Mouse (Mus musculus): Measurements from ENCODE around the gene Rps17. TPM values are rescaled to one million over a fixed set of nuclear protein-coding genes. Genes with fewer than 3 reads are reported as not detected.
A peak's percentile ranks its signal among the peaks of the same experiment; 100 is the strongest.

Rps17 gene
- 1,003 and 1,514 TPM in 2 replicates for polyA plus RNA-seq (2012; rRNA removed)
- polyA plus RNA-seq (2014; fragmentation: Nextera tagmentation; extraction: Ambion mirVana) = 828 and 838 TPM in 2 replicates

DNA sequence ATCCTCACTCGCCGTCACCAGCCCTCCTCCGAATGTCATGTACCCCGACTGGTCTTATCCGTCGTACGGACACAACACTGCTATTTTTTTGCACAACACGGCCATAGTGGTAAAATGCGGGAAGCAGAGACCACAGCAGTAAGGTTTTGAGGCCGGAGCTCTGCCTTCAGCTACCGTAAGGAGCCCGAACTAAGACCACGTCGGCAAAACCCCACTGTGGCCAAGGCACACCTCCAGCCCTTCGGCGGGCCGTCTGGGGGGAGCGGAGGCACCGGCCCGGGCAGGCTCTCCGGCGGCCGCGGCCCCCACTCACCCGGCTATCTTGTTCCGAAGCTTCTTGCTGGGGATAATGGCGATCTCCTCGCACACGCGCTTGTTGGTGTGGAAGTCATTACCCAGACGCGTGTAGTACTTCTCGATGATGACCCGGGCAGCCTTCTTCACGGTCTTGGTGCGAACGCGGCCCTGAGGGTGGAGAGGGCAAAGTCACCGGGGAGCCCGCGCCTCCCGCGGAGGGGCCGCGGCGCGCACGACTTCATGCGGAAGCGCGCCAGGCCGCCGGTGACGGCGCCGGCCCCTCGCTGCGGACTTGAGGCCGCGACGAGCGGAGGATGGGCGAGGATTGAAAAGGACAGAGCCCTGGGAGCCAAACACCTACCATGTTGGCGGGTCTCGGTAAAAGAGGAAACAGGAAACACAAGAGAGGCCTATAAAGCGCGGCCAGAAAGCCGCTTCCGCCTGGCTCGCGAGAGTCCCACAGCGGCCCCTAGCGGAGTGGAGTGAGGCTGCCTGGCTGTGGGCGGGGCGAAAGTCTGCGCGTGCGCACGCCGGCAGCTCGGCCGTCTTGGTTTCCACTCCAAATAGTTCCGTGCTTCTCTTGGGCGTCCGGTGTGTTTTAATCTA is at the start of gene Rps17:
Gene Rps17 (minus strand): TSS at position 711 of the 903 bp plus-strand sequence.
- Histone ChIP-seq H3K4me3 (ENCODE audit: insufficient read depth in 1 of 2, low read depth in 2 of 2, low read length in 2 of 2) (peak within 1 kb of the TSS; percentile 95), H3K27me3 (ENCODE audit: control insufficient read depth, insufficient read depth, low read length) (no peaks in the 10 kb centered on the region), H3K36me3 (replicated peaks; ENCODE audit: control insufficient read depth, insufficient read depth, low read depth) (peaks cover 36% of the 10 kb centered on the region), H3K4me2 (ENCODE audit: low read depth) (peak within 1 kb of the TSS; percentile 90), H3K4me1 (replicated peaks; ENCODE audit: control insufficient read depth in 2 of 2, insufficient read depth in 2 of 2, low read length in 1 of 2) (peaks cover 7 to 21% of the 10 kb centered on the region in 2 experiments; a peak in 3 of 4 replicates), H3K9ac (replicated peaks) (peak within 1 kb of the TSS; percentile 99), H3K27ac (peak within 1 kb of the TSS; percentile 67), H3K9me3 (ENCODE audit: control insufficient read depth, low read length) (no peaks in the 10 kb centered on the region)
- DNase-seq (ENCODE audit: low read depth in 3 of 3, low spot score in 3 of 3) = peak; percentile 82 to 88 (median 85)
- TF ChIP-seq EP300 (IDR thresholded peaks at IDR 0.05; ENCODE audit: low read depth) (no peak), CTCF (IDR thresholded peaks at IDR 0.05; ENCODE audit: low read depth) (peak; percentile 97)
- under 1% methylated on average over 85 of the region's 85 CpGs for WGBS (ENCODE audit: insufficient replicate concordance)
- peak; percentile 81 for ATAC-seq (ENCODE audit: insufficient read depth)

- Histone ChIP-seq H3K36me3 (replicated peaks; ENCODE audit: control insufficient read depth, insufficient read depth, low read depth) (no peaks in the 10 kb centered on the region), H3K9me3 (ENCODE audit: control insufficient read depth, low read length) (no peaks in the 10 kb centered on the region), H3K27me3 (ENCODE audit: control insufficient read depth, insufficient read depth, low read length) (no peaks in the 10 kb centered on the region), H3K9ac (replicated peaks) (no peak overlapping the region), H3K27ac (no peak overlapping the region), H3K4me2 (ENCODE audit: low read depth) (no peak overlapping the region), H3K4me1 (replicated peaks; ENCODE audit: control insufficient read depth in 2 of 2, insufficient read depth in 2 of 2, low read length in 1 of 2) (no peaks in the 10 kb centered on the region), H3K4me3 (ENCODE audit: insufficient read depth in 1 of 2, low read depth in 2 of 2, low read length in 2 of 2) (no peak overlapping the region)
- WGBS (ENCODE audit: insufficient replicate concordance) = 51% methylated on average over 1 of the region's 1 CpGs
- TF ChIP-seq EP300 (IDR thresholded peaks at IDR 0.05; ENCODE audit: low read depth) (no peak), CTCF (IDR thresholded peaks at IDR 0.05; ENCODE audit: low read depth) (no peak)
- DNase-seq (ENCODE audit: low read depth in 3 of 3, low spot score in 3 of 3) (no peak), ATAC-seq (ENCODE audit: insufficient read depth) (no peak)
Observed at GRCm38 (mm10) chr7:81379363-81379762, 34.3 kb upstream of the Rps17 start.

GRCm38 (mm10) chr7:81372337-81372920 is 27.4 kb upstream of the Rps17 start:
- ATAC-seq (ENCODE audit: insufficient read depth) (no peak), DNase-seq (ENCODE audit: low read depth in 3 of 3, low spot score in 3 of 3) (no peak)
- no peaks in the 10 kb centered on the region for H3K36me3 ChIP-seq (replicated peaks; ENCODE audit: control insufficient read depth, insufficient read depth, low read depth)
- H3K27me3 ChIP-seq (ENCODE audit: control insufficient read depth, insufficient read depth, low read length) = no peaks in the 10 kb centered on the region
- no peaks in the 10 kb centered on the region for H3K9me3 ChIP-seq (ENCODE audit: control insufficient read depth, low read length)
- no peaks in the 10 kb centered on the region for H3K4me1 ChIP-seq (replicated peaks; ENCODE audit: control insufficient read depth in 2 of 2, insufficient read depth in 2 of 2, low read length in 1 of 2)
- H3K27ac ChIP-seq = no peak overlapping the region
- H3K4me3 ChIP-seq (ENCODE audit: insufficient read depth in 1 of 2, low read depth in 2 of 2, low read length in 2 of 2) = no peak overlapping the region
- 7% methylated on average over 13 of the region's 13 CpGs for WGBS (ENCODE audit: insufficient replicate concordance)
- TF ChIP-seq EP300 (IDR thresholded peaks at IDR 0.05; ENCODE audit: low read depth) (no peak), CTCF (IDR thresholded peaks at IDR 0.05; ENCODE audit: low read depth) (no peak)
- no peak overlapping the region for H3K9ac ChIP-seq (replicated peaks)
- H3K4me2 ChIP-seq (ENCODE audit: low read depth) = no peak overlapping the region

GRCm38 (mm10) chr7:81371811-81372210 is 26.8 kb upstream of the Rps17 start:
- no peak overlapping the region for H3K27ac ChIP-seq
- no peak for DNase-seq (ENCODE audit: low read depth in 3 of 3, low spot score in 3 of 3)
- no peaks in the 10 kb centered on the region for H3K27me3 ChIP-seq (ENCODE audit: control insufficient read depth, insufficient read depth, low read length)
- WGBS (ENCODE audit: insufficient replicate concordance) = 18% methylated on average over 5 of the region's 5 CpGs
- H3K4me1 ChIP-seq (replicated peaks; ENCODE audit: control insufficient read depth in 2 of 2, insufficient read depth in 2 of 2, low read length in 1 of 2) = no peaks in the 10 kb centered on the region
- TF ChIP-seq EP300 (IDR thresholded peaks at IDR 0.05; ENCODE audit: low read depth) (no peak), CTCF (IDR thresholded peaks at IDR 0.05; ENCODE audit: low read depth) (no peak)
- no peak overlapping the region for H3K9ac ChIP-seq (replicated peaks)
- H3K36me3 ChIP-seq (replicated peaks; ENCODE audit: control insufficient read depth, insufficient read depth, low read depth) = no peaks in the 10 kb centered on the region
- no peak overlapping the region for H3K4me2 ChIP-seq (ENCODE audit: low read depth)
- no peaks in the 10 kb centered on the region for H3K9me3 ChIP-seq (ENCODE audit: control insufficient read depth, low read length)
- no peak for ATAC-seq (ENCODE audit: insufficient read depth)
- no peak overlapping the region for H3K4me3 ChIP-seq (ENCODE audit: insufficient read depth in 1 of 2, low read depth in 2 of 2, low read length in 2 of 2)

DNA sequence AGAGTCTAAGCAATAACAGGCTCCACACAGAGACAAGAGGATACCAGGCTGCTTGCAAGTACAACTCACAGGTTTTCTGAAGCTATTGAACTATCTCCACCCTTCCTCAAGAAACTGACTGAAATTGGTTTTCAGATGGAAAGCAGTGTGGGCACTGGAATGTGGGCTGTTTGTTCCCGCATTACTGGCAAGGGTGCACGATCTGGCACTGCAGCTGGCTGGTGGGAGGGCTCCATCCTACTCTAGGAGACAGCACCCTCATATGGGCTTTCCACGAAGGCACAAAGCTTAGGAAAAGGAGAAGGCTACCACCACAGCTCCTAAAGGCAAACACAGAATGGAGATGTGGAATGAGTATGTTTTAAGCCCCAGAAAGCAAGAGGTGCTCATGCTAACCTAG is 24.7 kb upstream of the Rps17 start:
- no peak overlapping the region for H3K9ac ChIP-seq (replicated peaks)
- TF ChIP-seq EP300 (IDR thresholded peaks at IDR 0.05; ENCODE audit: low read depth) = no peak
- TF ChIP-seq CTCF (IDR thresholded peaks at IDR 0.05; ENCODE audit: low read depth) = no peak
- WGBS (ENCODE audit: insufficient replicate concordance) = 50% methylated on average over 3 of the region's 3 CpGs
- no peaks in the 10 kb centered on the region for H3K27me3 ChIP-seq (ENCODE audit: control insufficient read depth, insufficient read depth, low read length)
- H3K9me3 ChIP-seq (ENCODE audit: control insufficient read depth, low read length) = no peaks in the 10 kb centered on the region
- ATAC-seq (ENCODE audit: insufficient read depth) (no peak), DNase-seq (ENCODE audit: low read depth in 3 of 3, low spot score in 3 of 3) (no peak)
- H3K4me1 ChIP-seq (replicated peaks; ENCODE audit: control insufficient read depth in 2 of 2, insufficient read depth in 2 of 2, low read length in 1 of 2) = no peaks in the 10 kb centered on the region
- no peak overlapping the region for H3K4me2 ChIP-seq (ENCODE audit: low read depth)
- no peaks in the 10 kb centered on the region for H3K36me3 ChIP-seq (replicated peaks; ENCODE audit: control insufficient read depth, insufficient read depth, low read depth)
- H3K4me3 ChIP-seq (ENCODE audit: insufficient read depth in 1 of 2, low read depth in 2 of 2, low read length in 2 of 2) = no peak overlapping the region
- H3K27ac ChIP-seq = no peak overlapping the region
